Mouse (Mus musculus): ENCODE results near the gene Cacna1b. TPM values are rescaled to one million over a fixed set of nuclear protein-coding genes. Genes with fewer than 3 reads are reported as not detected.
A peak's percentile ranks its signal among the peaks of the same experiment; 100 is the strongest.

Gene Cacna1b
- polyA plus RNA-seq, 1 experiment from 2014 or later: 0.08 TPM

DNA sequence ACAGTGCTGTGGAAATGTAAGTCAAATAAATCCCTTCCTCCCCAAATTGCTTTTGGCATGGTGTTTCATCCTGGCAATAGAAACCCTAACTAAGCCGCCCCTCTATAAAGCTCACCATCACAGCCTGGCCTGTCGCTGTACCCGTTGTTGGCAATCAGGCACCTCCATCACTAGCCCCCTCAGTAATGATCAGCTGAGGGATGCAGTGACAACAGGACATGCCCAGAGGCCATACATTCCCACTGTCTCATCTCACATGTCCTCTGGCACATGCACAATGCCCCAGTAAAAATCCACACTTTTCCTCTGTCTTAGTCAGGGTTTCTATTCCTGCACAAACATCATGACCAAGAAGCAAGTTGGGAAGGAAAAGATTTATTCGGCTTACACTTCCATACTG lies 173.5 kb downstream of the Cacna1b start:
- Histone ChIP-seq H3K27me3 (replicated peaks; ENCODE audit: insufficient read depth, low read length) (no peaks in the 10 kb centered on the region), H3K36me3 (ENCODE audit: insufficient read depth, low read length) (no peaks in the 10 kb centered on the region), H3K27ac (ENCODE audit: low read length) (no peak overlapping the region), H3K4me2 (replicated peaks; ENCODE audit: low read depth, low read length) (no peak overlapping the region), H3K9ac (replicated peaks; ENCODE audit: low read depth) (no peak overlapping the region), H3K9me3 (ENCODE audit: low read length) (no peaks in the 10 kb centered on the region), H3K4me1 (ENCODE audit: insufficient read depth, low read depth, low read length) (no peaks in the 10 kb centered on the region), H3K4me3 (ENCODE audit: low read depth, low read length) (no peak overlapping the region)
- DNase-seq (ENCODE audit: low spot score) (no peak), ATAC-seq (no peak)
- 88% methylated on average over 4 of the region's 4 CpGs for WGBS
- no peak for TF ChIP-seq CTCF (IDR thresholded peaks at IDR 0.05)
- TF ChIP-seq EP300 (IDR thresholded peaks at IDR 0.05): no peak

DNA sequence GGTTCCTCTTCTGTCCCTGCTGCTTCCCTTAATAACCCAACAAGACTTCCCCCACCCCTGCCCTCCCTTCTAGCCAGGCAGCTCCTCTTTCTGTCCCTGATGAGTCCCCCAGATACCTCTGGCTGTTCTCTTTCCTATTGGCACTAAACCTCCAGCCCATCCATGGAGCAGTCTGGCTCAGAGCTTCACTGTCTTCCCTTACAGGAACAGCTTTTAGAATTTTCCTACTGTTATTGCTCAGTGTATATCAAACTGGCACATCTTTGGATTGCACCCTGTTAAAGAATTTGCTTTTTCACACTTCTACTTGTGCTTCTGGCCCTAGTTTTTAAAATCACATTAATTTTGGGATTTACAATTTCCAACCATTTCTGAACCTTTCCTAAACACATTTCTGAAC lies 175.0 kb downstream of the Cacna1b start:
- H3K4me2 ChIP-seq (replicated peaks; ENCODE audit: low read depth, low read length): no peak overlapping the region
- no peak overlapping the region for H3K27ac ChIP-seq (ENCODE audit: low read length)
- no peak overlapping the region for H3K9ac ChIP-seq (replicated peaks; ENCODE audit: low read depth)
- TF ChIP-seq EP300 (IDR thresholded peaks at IDR 0.05) (no peak), CTCF (IDR thresholded peaks at IDR 0.05) (no peak)
- H3K27me3 ChIP-seq (replicated peaks; ENCODE audit: insufficient read depth, low read length): no peaks in the 10 kb centered on the region
- no peak overlapping the region for H3K4me3 ChIP-seq (ENCODE audit: low read depth, low read length)
- H3K9me3 ChIP-seq (ENCODE audit: low read length): no peaks in the 10 kb centered on the region
- H3K4me1 ChIP-seq (ENCODE audit: insufficient read depth, low read depth, low read length): no peaks in the 10 kb centered on the region
- DNase-seq (ENCODE audit: low spot score) (no peak), ATAC-seq (no peak)
- no peaks in the 10 kb centered on the region for H3K36me3 ChIP-seq (ENCODE audit: insufficient read depth, low read length)

DNA sequence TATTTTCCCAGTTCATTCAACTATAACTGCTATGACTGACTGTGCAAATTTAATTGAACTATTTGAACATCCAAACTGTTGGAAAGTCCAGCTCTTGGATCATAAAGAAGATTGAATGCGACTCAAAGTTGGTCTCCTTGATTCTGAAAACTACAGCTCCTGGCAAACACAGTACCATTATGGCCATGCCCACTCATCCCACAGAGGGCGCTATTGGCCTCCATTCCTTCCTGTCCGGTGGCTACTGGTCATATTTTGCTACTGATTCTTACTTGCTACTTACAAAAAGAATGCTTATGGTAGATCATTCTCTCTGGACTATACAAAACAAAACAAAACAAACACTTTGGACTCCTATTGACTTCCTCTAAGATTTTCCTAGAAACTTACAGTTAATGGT lies 188.3 kb downstream of the Cacna1b start:
- Histone ChIP-seq H3K4me3 (ENCODE audit: low read depth, low read length) (no peak overlapping the region), H3K9ac (replicated peaks; ENCODE audit: low read depth) (no peak overlapping the region), H3K9me3 (ENCODE audit: low read length) (no peaks in the 10 kb centered on the region), H3K36me3 (ENCODE audit: insufficient read depth, low read length) (no peaks in the 10 kb centered on the region), H3K27me3 (replicated peaks; ENCODE audit: insufficient read depth, low read length) (no peaks in the 10 kb centered on the region), H3K4me2 (replicated peaks; ENCODE audit: low read depth, low read length) (no peak overlapping the region), H3K27ac (ENCODE audit: low read length) (no peak overlapping the region), H3K4me1 (ENCODE audit: insufficient read depth, low read depth, low read length) (no peaks in the 10 kb centered on the region)
- no peak for ATAC-seq
- TF ChIP-seq EP300 (IDR thresholded peaks at IDR 0.05) (no peak), CTCF (IDR thresholded peaks at IDR 0.05) (peak; percentile 77)
- 25% methylated on average over 3 of the region's 3 CpGs for WGBS
- peak; percentile 42 for DNase-seq (ENCODE audit: low spot score)

DNA sequence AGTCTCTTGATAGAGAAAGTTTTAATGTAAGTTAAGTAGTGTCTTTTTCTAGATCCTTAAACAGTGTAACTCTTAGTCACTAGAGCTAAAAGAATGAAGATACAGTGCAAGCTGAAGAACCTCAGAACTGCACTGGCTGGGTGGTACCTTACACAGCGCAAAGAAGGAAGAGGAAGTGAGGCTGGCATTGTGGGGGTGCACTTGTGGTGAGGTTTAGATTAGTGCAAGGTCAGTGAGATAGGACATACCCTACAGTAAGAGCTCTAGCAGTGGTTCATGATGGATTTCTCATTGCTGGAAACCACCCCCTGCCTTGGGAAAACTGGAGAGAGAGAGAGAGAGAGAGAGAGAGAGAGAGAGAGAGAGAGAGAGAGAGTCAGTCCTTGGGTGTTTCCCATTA lies 192.0 kb downstream of the Cacna1b start:
- H3K9me3 ChIP-seq (ENCODE audit: low read length): no peaks in the 10 kb centered on the region
- no peaks in the 10 kb centered on the region for H3K4me1 ChIP-seq (ENCODE audit: insufficient read depth, low read depth, low read length)
- no peak overlapping the region for H3K4me2 ChIP-seq (replicated peaks; ENCODE audit: low read depth, low read length)

DNA sequence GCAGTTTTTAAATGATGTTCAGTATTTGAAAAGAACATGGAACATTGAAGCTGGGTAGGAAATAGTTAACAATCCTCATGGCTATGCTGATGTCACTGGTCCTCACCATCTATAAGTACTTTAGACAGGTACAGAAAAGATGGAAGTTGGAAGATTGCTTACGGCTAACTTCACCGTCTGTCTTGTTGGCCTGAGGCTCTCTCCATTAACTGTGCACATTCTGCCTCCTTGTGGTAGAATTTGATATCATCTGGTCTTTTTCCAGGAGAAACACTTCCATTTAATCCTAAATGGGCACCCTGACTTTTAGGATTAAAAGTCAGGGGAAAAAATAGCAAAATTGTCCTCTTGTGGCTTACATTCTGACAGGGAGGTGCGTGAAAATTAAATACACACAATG lies 194.4 kb downstream of the Cacna1b start:
- H3K27ac ChIP-seq (ENCODE audit: low read length): no peak overlapping the region
- H3K9ac ChIP-seq (replicated peaks; ENCODE audit: low read depth): no peak overlapping the region
- TF ChIP-seq CTCF (IDR thresholded peaks at IDR 0.05) (peak; percentile 84), EP300 (IDR thresholded peaks at IDR 0.05) (no peak)
- WGBS: 6% methylated on average over 3 of the region's 3 CpGs
- H3K9me3 ChIP-seq (ENCODE audit: low read length): no peaks in the 10 kb centered on the region
- DNase-seq (ENCODE audit: low spot score): peak; percentile 64
- H3K4me2 ChIP-seq (replicated peaks; ENCODE audit: low read depth, low read length): no peak overlapping the region
- ATAC-seq: peak; percentile 33; the same call in 1 of the 2 replicates
- no peaks in the 10 kb centered on the region for H3K36me3 ChIP-seq (ENCODE audit: insufficient read depth, low read length)
- H3K27me3 ChIP-seq (replicated peaks; ENCODE audit: insufficient read depth, low read length): no peaks in the 10 kb centered on the region
- no peak overlapping the region for H3K4me3 ChIP-seq (ENCODE audit: low read depth, low read length)
- no peaks in the 10 kb centered on the region for H3K4me1 ChIP-seq (ENCODE audit: insufficient read depth, low read depth, low read length)

More for the DNA sequence above, 192.0 kb downstream of the Cacna1b start:
- DNase-seq (ENCODE audit: low spot score): peak; percentile 18
- no peak overlapping the region for H3K4me3 ChIP-seq (ENCODE audit: low read depth, low read length)
- H3K36me3 ChIP-seq (ENCODE audit: insufficient read depth, low read length): no peaks in the 10 kb centered on the region
- WGBS: 44% methylated on average over 1 of the region's 1 CpGs
- TF ChIP-seq CTCF (IDR thresholded peaks at IDR 0.05) (no peak), EP300 (IDR thresholded peaks at IDR 0.05) (no peak)
- no peak overlapping the region for H3K9ac ChIP-seq (replicated peaks; ENCODE audit: low read depth)
- no peaks in the 10 kb centered on the region for H3K27me3 ChIP-seq (replicated peaks; ENCODE audit: insufficient read depth, low read length)
- ATAC-seq: no peak
- no peak overlapping the region for H3K27ac ChIP-seq (ENCODE audit: low read length)

DNA sequence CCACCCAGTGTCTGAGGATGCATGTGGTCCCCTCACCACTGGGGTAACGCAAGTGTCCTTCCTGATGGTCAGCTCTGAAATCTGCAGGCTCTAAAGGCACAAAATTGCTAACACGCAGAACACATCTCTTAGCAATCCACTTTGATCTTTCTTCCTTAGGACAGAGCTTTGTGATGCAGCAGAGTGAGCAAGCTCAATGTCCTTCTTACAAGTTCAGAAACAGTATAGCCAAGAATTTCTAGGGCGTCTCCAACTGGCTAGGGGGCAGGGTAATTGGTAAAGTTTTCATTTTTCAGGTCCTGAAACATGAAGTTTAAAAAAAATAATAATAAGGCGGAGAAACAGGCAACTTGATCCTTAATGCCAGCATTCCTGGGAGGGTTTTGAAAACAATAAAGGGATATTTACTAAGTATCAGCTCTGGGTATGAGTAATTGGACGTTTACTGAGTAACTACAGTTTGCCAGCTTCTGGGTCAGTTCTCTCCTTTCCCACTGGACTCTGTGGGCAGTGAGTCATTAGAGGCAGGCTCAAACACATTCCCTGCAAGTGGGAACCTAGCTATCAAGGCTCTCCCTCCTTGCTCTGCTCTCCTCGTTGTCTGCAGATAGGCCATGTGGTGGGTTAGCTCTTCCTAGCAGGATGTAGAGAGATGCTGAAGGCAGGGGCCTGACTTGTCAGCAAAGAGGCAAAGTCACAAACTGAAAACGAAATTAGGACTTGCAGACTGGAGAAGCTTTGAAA lies 200.2 kb downstream of the Cacna1b start:
- no peak overlapping the region for H3K4me3 ChIP-seq (ENCODE audit: low read depth, low read length)
- WGBS: 66% methylated on average over 7 of the region's 7 CpGs
- H3K9ac ChIP-seq (replicated peaks; ENCODE audit: low read depth): no peak overlapping the region
- H3K36me3 ChIP-seq (ENCODE audit: insufficient read depth, low read length): no peaks in the 10 kb centered on the region
- H3K27ac ChIP-seq (ENCODE audit: low read length): no peak overlapping the region
- no peak overlapping the region for H3K4me2 ChIP-seq (replicated peaks; ENCODE audit: low read depth, low read length)
- no peaks in the 10 kb centered on the region for H3K9me3 ChIP-seq (ENCODE audit: low read length)
- ATAC-seq: 0 out of 2 replicates have a peak, but pooled peaks have one; percentile 19
- H3K4me1 ChIP-seq (ENCODE audit: insufficient read depth, low read depth, low read length): no peaks in the 10 kb centered on the region
- TF ChIP-seq EP300 (IDR thresholded peaks at IDR 0.05) (no peak), CTCF (IDR thresholded peaks at IDR 0.05) (no peak)
- H3K27me3 ChIP-seq (replicated peaks; ENCODE audit: insufficient read depth, low read length): no peaks in the 10 kb centered on the region
- DNase-seq (ENCODE audit: low spot score): no peak

Data from lung, postnatal 0 days (tissue).